Mouse (Mus musculus): Measurements from ENCODE around the gene Tarbp2.

The Tarbp2 gene

GRCm38 (mm10) chr15:102517976-102518858 lies at the start of gene Tarbp2:
Gene Tarbp2 (plus strand): TSS chr15:102518192.
- no peaks in the 10 kb centered on the region for H3K27me3 ChIP-seq (ENCODE audit: insufficient read depth, low read length)
- TF ChIP-seq CTCF (conservative IDR thresholded peaks at IDR 0.05; ENCODE audit: low read length) = no peak
- TF ChIP-seq POU5F1 (IDR thresholded peaks at IDR 0.05; ENCODE audit: borderline replicate concordance, low read length) = no peak
- no peak for TF ChIP-seq NANOG (IDR thresholded peaks at IDR 0.05; ENCODE audit: borderline replicate concordance, low read length)
- H3K4me1 ChIP-seq (replicated peaks; ENCODE audit: low read depth, low read length) = peaks cover 58% of the 10 kb centered on the region
- no peaks in the 10 kb centered on the region for H3K9me3 ChIP-seq (ENCODE audit: low read length)
- peak within 1 kb of the TSS; percentile 86 for H3K4me3 ChIP-seq (replicated peaks; ENCODE audit: low read length)
- H3K36me3 ChIP-seq (ENCODE audit: insufficient read depth, low read length) = peaks cover 38% of the 10 kb centered on the region

- Histone ChIP-seq H3K4me1 (replicated peaks; ENCODE audit: low read depth, low read length) (peaks cover 35% of the 10 kb centered on the region), H3K4me3 (replicated peaks; ENCODE audit: low read length) (no peak overlapping the region), H3K36me3 (ENCODE audit: insufficient read depth, low read length) (peaks cover 75% of the 10 kb centered on the region), H3K27me3 (ENCODE audit: insufficient read depth, low read length) (no peaks in the 10 kb centered on the region), H3K9me3 (ENCODE audit: low read length) (no peaks in the 10 kb centered on the region)
- TF ChIP-seq NANOG (IDR thresholded peaks at IDR 0.05; ENCODE audit: borderline replicate concordance, low read length) = no peak
- no peak; the same call in 1 of the 2 replicates for TF ChIP-seq CTCF (conservative IDR thresholded peaks at IDR 0.05; ENCODE audit: low read length)
- no peak for TF ChIP-seq POU5F1 (IDR thresholded peaks at IDR 0.05; ENCODE audit: borderline replicate concordance, low read length)
These were observed 49.2 kb upstream of the Tarbp2 start for GRCm38 (mm10) chr15:102468675-102469370.

- H3K27me3 ChIP-seq (ENCODE audit: insufficient read depth, low read length) = no peaks in the 10 kb centered on the region
- H3K9me3 ChIP-seq (ENCODE audit: low read length) = no peaks in the 10 kb centered on the region
- H3K4me1 ChIP-seq (replicated peaks; ENCODE audit: low read depth, low read length) = peaks cover 38% of the 10 kb centered on the region
- peaks cover 75% of the 10 kb centered on the region for H3K36me3 ChIP-seq (ENCODE audit: insufficient read depth, low read length)
- peak within 1 kb of the TSS; percentile 92 for H3K4me3 ChIP-seq (replicated peaks; ENCODE audit: low read length)
- TF ChIP-seq NANOG (IDR thresholded peaks at IDR 0.05; ENCODE audit: borderline replicate concordance, low read length) = no peak
- TF ChIP-seq CTCF (conservative IDR thresholded peaks at IDR 0.05; ENCODE audit: low read length) = peak; percentile 69
These were observed 47.8 kb upstream of the Tarbp2 start, which contains the start of gene Pcbp2 for GRCm38 (mm10) chr15:102470183-102470604. Gene Pcbp2 (plus strand): TSS chr15:102470539.

GRCm38 (mm10) chr15:102470605-102471294 lies 47.2 kb upstream of the Tarbp2 start:
- Histone ChIP-seq H3K27me3 (ENCODE audit: insufficient read depth, low read length) (no peaks in the 10 kb centered on the region), H3K4me3 (replicated peaks; ENCODE audit: low read length) (peak overlapping the region; percentile 92), H3K36me3 (ENCODE audit: insufficient read depth, low read length) (peaks cover 75% of the 10 kb centered on the region), H3K9me3 (ENCODE audit: low read length) (no peaks in the 10 kb centered on the region), H3K4me1 (replicated peaks; ENCODE audit: low read depth, low read length) (peaks cover 43% of the 10 kb centered on the region)
- no peak for TF ChIP-seq NANOG (IDR thresholded peaks at IDR 0.05; ENCODE audit: borderline replicate concordance, low read length)
- TF ChIP-seq POU5F1 (IDR thresholded peaks at IDR 0.05; ENCODE audit: borderline replicate concordance, low read length) = no peak
- TF ChIP-seq CTCF (conservative IDR thresholded peaks at IDR 0.05; ENCODE audit: low read length) = no peak

- Histone ChIP-seq H3K4me3 (replicated peaks; ENCODE audit: low read length) (peak overlapping the region; percentile 92), H3K27me3 (ENCODE audit: insufficient read depth, low read length) (no peaks in the 10 kb centered on the region), H3K9me3 (ENCODE audit: low read length) (no peaks in the 10 kb centered on the region), H3K4me1 (replicated peaks; ENCODE audit: low read depth, low read length) (peaks cover 48% of the 10 kb centered on the region), H3K36me3 (ENCODE audit: insufficient read depth, low read length) (peaks cover 75% of the 10 kb centered on the region)
- TF ChIP-seq NANOG (IDR thresholded peaks at IDR 0.05; ENCODE audit: borderline replicate concordance, low read length) (no peak), POU5F1 (IDR thresholded peaks at IDR 0.05; ENCODE audit: borderline replicate concordance, low read length) (no peak), CTCF (conservative IDR thresholded peaks at IDR 0.05; ENCODE audit: low read length) (no peak)
These were observed 46.7 kb upstream of the Tarbp2 start for GRCm38 (mm10) chr15:102471295-102471645.

GRCm38 (mm10) chr15:102471727-102472126 lies 46.3 kb upstream of the Tarbp2 start:
- Histone ChIP-seq H3K9me3 (ENCODE audit: low read length) (no peaks in the 10 kb centered on the region), H3K4me3 (replicated peaks; ENCODE audit: low read length) (peak overlapping the region; percentile 92), H3K4me1 (replicated peaks; ENCODE audit: low read depth, low read length) (peaks cover 52% of the 10 kb centered on the region), H3K27me3 (ENCODE audit: insufficient read depth, low read length) (no peaks in the 10 kb centered on the region), H3K36me3 (ENCODE audit: insufficient read depth, low read length) (peaks cover 75% of the 10 kb centered on the region)
- TF ChIP-seq NANOG (IDR thresholded peaks at IDR 0.05; ENCODE audit: borderline replicate concordance, low read length) (no peak), POU5F1 (IDR thresholded peaks at IDR 0.05; ENCODE audit: borderline replicate concordance, low read length) (no peak), CTCF (conservative IDR thresholded peaks at IDR 0.05; ENCODE audit: low read length) (no peak)

- Histone ChIP-seq H3K4me1 (replicated peaks; ENCODE audit: low read depth, low read length) (peaks cover 66% of the 10 kb centered on the region), H3K9me3 (ENCODE audit: low read length) (no peaks in the 10 kb centered on the region), H3K27me3 (ENCODE audit: insufficient read depth, low read length) (no peaks in the 10 kb centered on the region), H3K36me3 (ENCODE audit: insufficient read depth, low read length) (peaks cover 77% of the 10 kb centered on the region), H3K4me3 (replicated peaks; ENCODE audit: low read length) (peak overlapping the region; percentile 92)
- TF ChIP-seq CTCF (conservative IDR thresholded peaks at IDR 0.05; ENCODE audit: low read length) = no peak
These were observed 44.7 kb upstream of the Tarbp2 start for GRCm38 (mm10) chr15:102473246-102473645.

GRCm38 (mm10) chr15:102474520-102474919 lies 43.5 kb upstream of the Tarbp2 start:
- Histone ChIP-seq H3K27me3 (ENCODE audit: insufficient read depth, low read length) (no peaks in the 10 kb centered on the region), H3K4me1 (replicated peaks; ENCODE audit: low read depth, low read length) (peaks cover 69% of the 10 kb centered on the region), H3K4me3 (replicated peaks; ENCODE audit: low read length) (no peak overlapping the region), H3K36me3 (ENCODE audit: insufficient read depth, low read length) (peaks cover 78% of the 10 kb centered on the region), H3K9me3 (ENCODE audit: low read length) (no peaks in the 10 kb centered on the region)
- TF ChIP-seq NANOG (IDR thresholded peaks at IDR 0.05; ENCODE audit: borderline replicate concordance, low read length) (no peak), POU5F1 (IDR thresholded peaks at IDR 0.05; ENCODE audit: borderline replicate concordance, low read length) (no peak), CTCF (conservative IDR thresholded peaks at IDR 0.05; ENCODE audit: low read length) (no peak)

All from E14TG2a.4 (cell line).